Mouse (Mus musculus): Measurements from ENCODE around the gene Hist1h2af. TPM values are rescaled to one million over a fixed set of nuclear protein-coding genes. Genes with fewer than 3 reads are reported as not detected.
"Not testable (repeated sequence)": the region's sequence is repeated elsewhere in the genome, so short reads cannot be mapped to it uniquely, and the experiment has no call there.

Hist1h2af gene
- polyA plus RNA-seq, 1 experiment: 20.4 TPM

DNA sequence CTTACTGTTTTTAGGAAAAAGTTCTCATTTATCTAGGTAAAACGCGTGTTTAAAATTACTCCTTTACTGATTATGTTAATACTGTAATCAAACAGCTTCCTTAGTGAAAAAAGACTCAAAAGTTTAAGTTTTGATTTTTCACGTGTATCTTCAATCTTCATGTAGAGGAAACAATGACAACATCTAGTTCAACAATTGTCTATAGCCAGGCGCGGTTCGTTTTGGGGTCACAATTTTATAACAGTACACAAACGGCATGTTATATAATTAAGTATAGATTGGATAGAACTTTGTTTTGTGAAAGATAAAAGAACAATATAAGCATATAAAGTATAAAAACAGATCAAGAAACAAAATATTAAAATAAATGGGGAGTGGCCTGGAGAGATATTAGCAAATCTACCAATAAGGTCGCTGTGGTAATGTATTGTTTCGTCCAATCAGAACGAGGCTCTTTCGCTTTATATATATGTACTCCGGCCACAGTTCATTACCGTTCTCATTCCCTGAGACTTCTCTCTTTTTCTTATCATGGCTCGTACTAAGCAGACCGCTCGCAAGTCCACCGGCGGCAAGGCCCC is 41.7 kb downstream of the Hist1h2af start, which contains the start of gene Hist1h3d:
Hist1h3d (plus strand) TSS at position 493 of the 581 bp plus-strand sequence.
- TF ChIP-seq CTCF (IDR thresholded peaks at IDR 0.05; ENCODE audit: borderline replicate concordance, insufficient read depth, low read length) (no peak), POLR2A (IDR thresholded peaks at IDR 0.05; ENCODE audit: low read depth, low read length) (no peak; the same call in 1 of the 2 replicates)
- Histone ChIP-seq H3K4me1 (ENCODE audit: control insufficient read depth, insufficient read depth, low read length) (no peaks in the 10 kb centered on the region), H3K27ac (ENCODE audit: insufficient read depth, low read length) (peak within 1 kb of the TSS; percentile 85), H3K4me3 (ENCODE audit: insufficient read depth, low read length) (peak within 1 kb of the TSS; percentile 54)

DNA sequence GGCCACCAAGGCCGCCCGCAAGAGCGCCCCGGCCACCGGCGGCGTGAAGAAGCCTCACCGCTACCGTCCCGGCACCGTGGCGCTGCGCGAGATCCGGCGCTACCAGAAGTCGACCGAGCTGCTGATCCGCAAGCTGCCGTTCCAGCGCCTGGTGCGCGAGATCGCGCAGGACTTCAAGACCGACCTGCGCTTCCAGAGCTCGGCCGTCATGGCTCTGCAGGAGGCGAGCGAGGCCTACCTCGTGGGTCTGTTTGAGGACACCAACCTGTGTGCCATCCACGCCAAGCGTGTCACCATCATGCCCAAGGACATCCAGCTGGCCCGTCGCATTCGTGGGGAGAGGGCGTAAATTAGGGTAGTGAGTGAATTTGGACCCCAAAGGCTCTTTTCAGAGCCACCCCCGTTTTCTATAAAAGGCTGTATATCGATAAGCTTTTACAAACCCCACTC is 42.2 kb downstream of the Hist1h2af start:
- TF ChIP-seq POLR2A (IDR thresholded peaks at IDR 0.05; ENCODE audit: low read depth, low read length): peak; percentile 81
- peak overlapping the region; percentile 80 for H3K27ac ChIP-seq (ENCODE audit: insufficient read depth, low read length)
- H3K4me3 ChIP-seq (ENCODE audit: insufficient read depth, low read length): peak overlapping the region; percentile 54
- H3K4me1 ChIP-seq (ENCODE audit: control insufficient read depth, insufficient read depth, low read length): not testable (repeated sequence)

DNA sequence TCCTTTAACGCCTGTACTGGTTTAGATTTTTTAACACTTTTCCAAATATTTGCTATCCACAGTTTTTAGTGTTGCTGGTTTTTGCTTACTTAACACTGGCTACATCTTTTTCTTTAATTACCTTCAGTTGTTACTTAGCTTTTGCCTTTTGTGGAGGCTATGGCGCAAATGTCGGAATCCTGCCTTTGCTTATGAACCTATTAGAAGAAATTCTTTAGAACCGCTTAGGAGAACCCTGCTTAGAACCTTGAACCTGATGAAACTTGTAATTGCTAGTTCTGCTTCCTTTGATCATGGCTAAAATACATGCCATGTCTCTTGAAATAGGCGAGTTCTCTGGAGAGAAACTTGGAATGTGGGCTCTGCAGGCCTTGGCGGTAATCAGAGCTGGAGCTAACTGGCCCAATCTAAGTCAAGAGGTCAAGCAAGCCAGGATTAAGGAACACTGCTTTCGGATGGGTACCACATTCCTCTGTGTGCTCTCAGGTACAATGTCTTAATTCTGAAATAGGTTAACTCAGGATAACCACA is 42.7 kb downstream of the Hist1h2af start:
- TF ChIP-seq CTCF (IDR thresholded peaks at IDR 0.05; ENCODE audit: borderline replicate concordance, insufficient read depth, low read length): no peak
- peak; percentile 72 for TF ChIP-seq POLR2A (IDR thresholded peaks at IDR 0.05; ENCODE audit: low read depth, low read length)
- no peaks in the 10 kb centered on the region for H3K4me1 ChIP-seq (ENCODE audit: control insufficient read depth, insufficient read depth, low read length)
- H3K27ac ChIP-seq (ENCODE audit: insufficient read depth, low read length): peak overlapping the region; percentile 80
- H3K4me3 ChIP-seq (ENCODE audit: insufficient read depth, low read length): peak overlapping the region; percentile 54

DNA sequence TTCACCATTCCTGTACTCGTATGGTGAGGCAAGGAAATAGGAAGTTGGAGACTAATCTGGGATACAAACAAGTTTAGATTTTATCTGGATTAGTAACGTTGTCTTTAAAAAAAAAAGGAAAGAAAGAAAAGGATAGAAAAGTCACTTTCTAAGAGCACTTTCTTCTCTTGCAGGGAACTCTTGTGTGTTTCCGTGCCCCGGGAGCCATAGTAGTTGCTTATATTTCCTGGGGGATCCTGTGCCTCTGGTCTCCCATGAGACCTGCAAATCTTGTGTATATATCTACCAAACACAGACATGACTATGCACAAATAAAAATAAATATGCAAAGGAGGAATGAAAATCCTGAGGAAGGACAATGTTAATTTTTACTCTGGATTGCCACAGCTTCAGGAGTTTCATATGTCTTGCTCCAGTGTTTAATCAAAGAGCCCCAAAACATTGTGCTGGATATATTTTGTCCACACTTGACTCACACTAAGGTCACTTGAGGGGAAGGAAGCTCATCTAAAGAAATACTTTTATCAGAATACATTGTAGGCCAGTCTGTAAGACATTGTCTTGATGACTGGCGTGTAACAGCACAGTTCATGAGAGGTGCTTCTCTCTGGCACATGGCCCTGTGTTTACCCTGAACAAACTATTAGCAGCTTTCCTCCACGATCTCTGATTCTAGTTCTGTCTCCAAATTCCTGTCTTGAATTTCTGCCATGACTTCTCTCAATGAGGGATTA is 43.4 kb downstream of the Hist1h2af start:
- TF ChIP-seq POLR2A (IDR thresholded peaks at IDR 0.05; ENCODE audit: low read depth, low read length): no peak
- TF ChIP-seq CTCF (IDR thresholded peaks at IDR 0.05; ENCODE audit: borderline replicate concordance, insufficient read depth, low read length): no peak
- H3K4me3 ChIP-seq (ENCODE audit: insufficient read depth, low read length): peak overlapping the region; percentile 54
- H3K4me1 ChIP-seq (ENCODE audit: control insufficient read depth, insufficient read depth, low read length): no peaks in the 10 kb centered on the region

DNA sequence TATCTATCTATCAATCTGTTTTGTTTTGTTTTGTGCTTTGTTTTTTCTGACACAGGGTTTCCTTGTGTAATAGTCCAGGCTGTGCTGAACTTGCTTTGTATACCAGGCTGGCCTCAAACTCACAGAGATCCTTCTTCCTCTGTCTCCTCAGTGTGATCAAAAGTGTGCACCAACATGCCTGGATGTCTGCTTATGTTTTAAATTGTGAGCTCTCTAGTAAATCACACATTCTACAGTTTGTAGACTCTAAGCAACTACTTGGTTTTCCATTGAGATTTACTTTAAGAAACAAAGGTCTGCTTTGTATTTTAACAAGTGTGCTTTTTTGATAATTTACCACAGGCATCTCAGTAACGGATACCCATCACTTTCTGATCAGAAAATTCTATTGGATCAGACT is 44.1 kb downstream of the Hist1h2af start:
- Histone ChIP-seq H3K4me3 (ENCODE audit: insufficient read depth, low read length) (no peak overlapping the region), H3K27ac (ENCODE audit: insufficient read depth, low read length) (no peak overlapping the region), H3K4me1 (ENCODE audit: control insufficient read depth, insufficient read depth, low read length) (no peaks in the 10 kb centered on the region)
- TF ChIP-seq CTCF (IDR thresholded peaks at IDR 0.05; ENCODE audit: borderline replicate concordance, insufficient read depth, low read length) (no peak), POLR2A (IDR thresholded peaks at IDR 0.05; ENCODE audit: low read depth, low read length) (no peak)

More for the DNA sequence above, 43.4 kb downstream of the Hist1h2af start:
- H3K27ac ChIP-seq (ENCODE audit: insufficient read depth, low read length): peak overlapping the region; percentile 76

DNA sequence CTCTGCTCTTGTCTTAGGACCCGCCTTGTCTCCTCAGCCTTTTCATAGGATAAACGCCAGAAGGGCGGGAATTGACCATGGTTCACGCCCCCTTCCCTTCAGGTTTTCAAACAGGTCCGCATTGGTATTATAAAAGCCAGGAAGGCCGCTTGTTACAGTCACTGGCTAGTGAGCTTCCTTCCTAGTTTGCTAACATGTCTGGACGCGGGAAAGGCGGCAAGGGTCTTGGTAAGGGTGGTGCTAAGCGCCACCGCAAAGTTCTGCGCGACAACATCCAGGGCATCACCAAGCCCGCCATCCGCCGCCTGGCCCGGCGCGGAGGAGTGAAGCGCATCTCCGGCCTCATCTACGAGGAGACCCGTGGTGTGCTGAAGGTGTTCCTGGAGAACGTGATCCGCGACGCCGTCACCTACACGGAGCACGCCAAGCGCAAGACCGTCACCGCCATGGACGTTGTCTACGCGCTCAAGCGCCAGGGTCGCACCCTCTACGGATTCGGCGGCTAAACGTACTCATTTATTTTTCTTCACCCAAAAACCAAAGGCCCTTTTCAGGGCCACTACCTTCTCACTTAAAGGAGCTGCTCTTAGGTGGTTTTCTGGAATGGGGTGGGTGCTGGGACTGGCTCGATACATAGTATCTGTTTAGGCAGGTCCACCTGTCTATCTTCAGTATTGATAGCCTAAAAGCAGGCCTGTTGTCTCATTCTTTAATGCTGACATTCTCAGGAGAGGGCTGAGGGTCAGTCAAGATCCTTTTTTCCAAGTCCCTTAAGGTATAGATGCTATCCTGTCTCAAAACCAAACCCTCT is 47.9 kb downstream of the Hist1h2af start, which contains the start of gene Hist1h4d:
Hist1h4d (plus strand) TSS at position 191 of the 811 bp plus-strand sequence.
- H3K4me1 ChIP-seq (ENCODE audit: control insufficient read depth, insufficient read depth, low read length): peaks cover 3% of the 10 kb centered on the region
- H3K27ac ChIP-seq (ENCODE audit: insufficient read depth, low read length): peak within 1 kb of the TSS; percentile 59
- H3K4me3 ChIP-seq (ENCODE audit: insufficient read depth, low read length): peak within 1 kb of the TSS; percentile 66
- TF ChIP-seq CTCF (IDR thresholded peaks at IDR 0.05; ENCODE audit: borderline replicate concordance, insufficient read depth, low read length) (no peak), POLR2A (IDR thresholded peaks at IDR 0.05; ENCODE audit: low read depth, low read length) (peak; percentile 100)

DNA sequence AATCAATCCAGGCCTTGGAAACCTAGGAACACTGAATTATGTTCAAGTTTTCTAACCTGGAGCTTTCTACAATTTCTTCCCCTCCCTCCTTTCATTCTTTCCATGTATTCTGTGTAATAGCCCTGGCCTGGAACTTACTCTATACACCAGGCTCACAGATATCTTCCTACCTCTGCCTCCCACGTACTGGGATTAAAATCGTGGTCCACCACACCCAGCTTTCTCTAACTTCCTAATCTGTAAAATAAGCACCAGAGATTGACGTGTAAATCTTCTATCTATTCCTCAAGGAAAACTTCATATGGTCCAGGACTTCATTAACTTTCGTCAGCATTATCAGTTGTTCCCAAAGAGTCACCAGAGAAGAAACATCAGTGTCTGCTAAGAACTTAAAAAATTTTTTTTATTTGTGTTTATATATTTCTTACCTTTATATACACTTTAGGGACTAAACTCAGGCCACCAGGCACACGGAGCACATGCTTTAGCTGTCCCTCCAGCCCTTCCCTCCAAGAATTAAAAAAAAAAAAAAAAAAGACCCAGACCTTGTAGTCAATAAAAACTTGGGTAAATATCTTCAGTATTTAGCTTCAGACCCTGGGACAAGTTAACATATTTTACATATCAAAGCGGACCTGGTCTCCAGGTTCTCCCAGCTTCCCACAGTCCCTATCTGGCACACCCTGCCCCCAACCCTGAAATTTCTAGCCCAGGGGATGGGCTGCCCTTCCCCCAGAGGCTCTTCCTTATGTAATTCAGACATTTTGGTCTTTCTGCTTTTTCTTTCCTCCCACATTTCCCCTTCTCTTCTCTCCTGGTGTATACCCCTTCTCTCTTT is 48.7 kb downstream of the Hist1h2af start:
- Histone ChIP-seq H3K27ac (ENCODE audit: insufficient read depth, low read length) (peak overlapping the region; percentile 64), H3K4me1 (ENCODE audit: control insufficient read depth, insufficient read depth, low read length) (peaks cover 3% of the 10 kb centered on the region), H3K4me3 (ENCODE audit: insufficient read depth, low read length) (peak overlapping the region; percentile 66)
- peak; percentile 57 for TF ChIP-seq POLR2A (IDR thresholded peaks at IDR 0.05; ENCODE audit: low read depth, low read length)
- TF ChIP-seq CTCF (IDR thresholded peaks at IDR 0.05; ENCODE audit: borderline replicate concordance, insufficient read depth, low read length): no peak

DNA sequence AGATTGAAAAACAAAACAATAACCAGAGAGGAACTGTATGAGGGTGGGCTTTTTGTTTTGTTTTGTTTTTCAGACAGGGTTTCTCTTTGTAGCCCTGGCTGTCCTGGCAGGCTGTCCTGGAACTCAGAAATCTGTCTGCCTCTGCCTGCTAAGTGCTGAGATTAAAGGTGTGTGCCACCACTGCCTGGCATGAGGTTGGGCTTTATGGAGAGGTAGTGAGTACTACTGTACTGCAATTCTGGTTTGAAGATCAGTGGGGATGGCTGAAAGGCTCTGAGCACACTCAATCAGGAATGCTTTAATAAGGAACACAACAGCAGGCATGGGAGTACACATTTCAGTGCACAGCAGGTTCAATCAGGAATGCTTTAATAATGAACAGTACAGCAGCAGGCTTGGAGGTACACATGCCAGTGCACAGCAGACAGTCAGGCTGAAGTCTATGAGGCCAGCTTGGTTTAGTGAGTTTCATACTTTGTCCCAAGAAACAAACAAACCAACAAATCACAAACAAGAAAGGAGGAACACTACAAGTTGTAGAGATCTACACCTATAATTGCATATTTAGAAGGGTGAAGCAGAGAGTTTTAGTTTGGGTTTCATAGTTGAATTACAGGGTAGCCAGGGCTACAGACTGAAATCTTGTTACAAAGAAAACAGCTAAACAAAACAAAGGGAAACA is 49.8 kb downstream of the Hist1h2af start:
- TF ChIP-seq CTCF (IDR thresholded peaks at IDR 0.05; ENCODE audit: borderline replicate concordance, insufficient read depth, low read length) (no peak), POLR2A (IDR thresholded peaks at IDR 0.05; ENCODE audit: low read depth, low read length) (no peak)
- Histone ChIP-seq H3K4me1 (ENCODE audit: control insufficient read depth, insufficient read depth, low read length) (peaks cover 3% of the 10 kb centered on the region), H3K4me3 (ENCODE audit: insufficient read depth, low read length) (no peak overlapping the region; the same call in 1 of the 2 replicates), H3K27ac (ENCODE audit: insufficient read depth, low read length) (peak overlapping the region; percentile 64)

Other genes with a start within 250 kb of the Hist1h2af start
- gene Zfp322a, start 164.7 kb upstream of the Hist1h2af start, polyA plus RNA-seq (2011; ENCODE audit: insufficient read length, low read depth, missing spikeins): 24.1 and 25.7 TPM in 2 replicates
- 4.2 and 4.7 TPM in 2 replicates for gene Abt1, start 110.0 kb upstream of the Hist1h2af start, polyA plus RNA-seq (2011; ENCODE audit: insufficient read length, low read depth, missing spikeins)
- not detected in 2 replicates for gene Btn1a1, start 68.0 kb upstream of the Hist1h2af start, polyA plus RNA-seq (2011; ENCODE audit: insufficient read length, low read depth, missing spikeins)
- gene Btn2a2, start 45.0 kb upstream of the Hist1h2af start, polyA plus RNA-seq (2011; ENCODE audit: insufficient read length, low read depth, missing spikeins): not detected in 2 replicates
- 8.1 and 10.5 TPM in 2 replicates for gene Hist1h4h, start 2.9 kb upstream of the Hist1h2af start, polyA plus RNA-seq (2011; ENCODE audit: insufficient read length, low read depth, missing spikeins)
- 5.7 TPM in 1 of 2 replicates, not detected in the other for gene Hist1h3g, start 1.5 kb downstream of the Hist1h2af start, polyA plus RNA-seq (2011; ENCODE audit: insufficient read length, low read depth, missing spikeins)
- 1.8 and 4.0 TPM in 2 replicates for gene Hist1h2bh, start 9.5 kb downstream of the Hist1h2af start, polyA plus RNA-seq (2011; ENCODE audit: insufficient read length, low read depth, missing spikeins)
- 0.61 and 0.70 TPM in 2 replicates for gene Hist1h3f, start 10.1 kb downstream of the Hist1h2af start, polyA plus RNA-seq (2011; ENCODE audit: insufficient read length, low read depth, missing spikeins)
- 9.6 and 18.1 TPM in 2 replicates for gene Hist1h4f, start 17.7 kb downstream of the Hist1h2af start, polyA plus RNA-seq (2011; ENCODE audit: insufficient read length, low read depth, missing spikeins)
- gene Hist1h1d, start 19.4 kb downstream of the Hist1h2af start, polyA plus RNA-seq (2011; ENCODE audit: insufficient read length, low read depth, missing spikeins): 0.83 and 2.7 TPM in 2 replicates
- 2.4 and 3.4 TPM in 2 replicates for gene Hist1h3e, start 28.5 kb downstream of the Hist1h2af start, polyA plus RNA-seq (2011; ENCODE audit: insufficient read length, low read depth, missing spikeins)
- 3.4 and 6.0 TPM in 2 replicates for gene Hist1h2ae, start 37.3 kb downstream of the Hist1h2af start, polyA plus RNA-seq (2011; ENCODE audit: insufficient read length, low read depth, missing spikeins)
- 12.6 and 22.6 TPM in 2 replicates for gene Hist1h2bg, start 37.5 kb downstream of the Hist1h2af start, polyA plus RNA-seq (2011; ENCODE audit: insufficient read length, low read depth, missing spikeins)
- 5.7 and 6.4 TPM in 2 replicates for gene Hist1h2bf, start 40.3 kb downstream of the Hist1h2af start, polyA plus RNA-seq (2011; ENCODE audit: insufficient read length, low read depth, missing spikeins)
- 2.9 and 3.0 TPM in 2 replicates for gene Hist1h2ad, start 40.5 kb downstream of the Hist1h2af start, polyA plus RNA-seq (2011; ENCODE audit: insufficient read length, low read depth, missing spikeins)
- 2.4 and 5.1 TPM in 2 replicates for gene Hist1h3d, start 41.9 kb downstream of the Hist1h2af start, polyA plus RNA-seq (2011; ENCODE audit: insufficient read length, low read depth, missing spikeins)
- 3.7 and 6.8 TPM in 2 replicates for gene Hist1h4d, start 47.7 kb downstream of the Hist1h2af start, polyA plus RNA-seq (2011; ENCODE audit: insufficient read length, low read depth, missing spikeins)
- gene Hist1h2be, start 87.2 kb downstream of the Hist1h2af start, polyA plus RNA-seq (2011; ENCODE audit: insufficient read length, low read depth, missing spikeins): 2.2 and 4.1 TPM in 2 replicates
- gene Hist1h1e, start 88.7 kb downstream of the Hist1h2af start, polyA plus RNA-seq (2011; ENCODE audit: insufficient read length, low read depth, missing spikeins): 3.8 and 8.8 TPM in 2 replicates
- gene Hist1h2ac, start 150.0 kb downstream of the Hist1h2af start, polyA plus RNA-seq (2011; ENCODE audit: insufficient read length, low read depth, missing spikeins): 0.79 and 0.82 TPM in 2 replicates
- gene Hist1h2bc, start 150.3 kb downstream of the Hist1h2af start, polyA plus RNA-seq (2011; ENCODE audit: insufficient read length, low read depth, missing spikeins): 55.6 and 62.4 TPM in 2 replicates
- gene Hist1h1t, start 161.9 kb downstream of the Hist1h2af start, polyA plus RNA-seq (2011; ENCODE audit: insufficient read length, low read depth, missing spikeins): not detected in 2 replicates
- 2.8 and 3.8 TPM in 2 replicates for gene Hist1h4c, start 164.5 kb downstream of the Hist1h2af start, polyA plus RNA-seq (2011; ENCODE audit: insufficient read length, low read depth, missing spikeins)
- 4.6 and 7.9 TPM in 2 replicates for gene Hfe, start 176.9 kb downstream of the Hist1h2af start, polyA plus RNA-seq (2011; ENCODE audit: insufficient read length, low read depth, missing spikeins)
- 69.4 and 72.0 TPM in 2 replicates for gene Hist1h1c, start 204.9 kb downstream of the Hist1h2af start, polyA plus RNA-seq (2011; ENCODE audit: insufficient read length, low read depth, missing spikeins)
- gene Hist1h3c, start 211.7 kb downstream of the Hist1h2af start, polyA plus RNA-seq (2011; ENCODE audit: insufficient read length, low read depth, missing spikeins): 2.6 and 5.4 TPM in 2 replicates
- 4.2 and 5.7 TPM in 2 replicates for gene Hist1h2bb, start 212.8 kb downstream of the Hist1h2af start, polyA plus RNA-seq (2011; ENCODE audit: insufficient read length, low read depth, missing spikeins)
- 10.0 and 12.3 TPM in 2 replicates for gene Hist1h2ab, start 217.2 kb downstream of the Hist1h2af start, polyA plus RNA-seq (2011; ENCODE audit: insufficient read length, low read depth, missing spikeins)
- gene Hist1h3b, start 218.4 kb downstream of the Hist1h2af start, polyA plus RNA-seq (2011; ENCODE audit: insufficient read length, low read depth, missing spikeins): 5.6 and 6.3 TPM in 2 replicates
- gene Hist1h4b, start 223.1 kb downstream of the Hist1h2af start, polyA plus RNA-seq (2011; ENCODE audit: insufficient read length, low read depth, missing spikeins): 7.8 and 12.5 TPM in 2 replicates
- gene Hist1h4a, start 227.3 kb downstream of the Hist1h2af start, polyA plus RNA-seq (2011; ENCODE audit: insufficient read length, low read depth, missing spikeins): 1.3 and 5.4 TPM in 2 replicates
- 2.0 and 5.5 TPM in 2 replicates for gene Hist1h3a, start 228.5 kb downstream of the Hist1h2af start, polyA plus RNA-seq (2011; ENCODE audit: insufficient read length, low read depth, missing spikeins)
- 2.3 and 7.9 TPM in 2 replicates for gene Hist1h1a, start 229.8 kb downstream of the Hist1h2af start, polyA plus RNA-seq (2011; ENCODE audit: insufficient read length, low read depth, missing spikeins)
- not detected in 2 replicates for gene Trim38, start 236.0 kb downstream of the Hist1h2af start, polyA plus RNA-seq (2011; ENCODE audit: insufficient read length, low read depth, missing spikeins)